Mouse (Mus musculus): ENCODE measurements around the gene Rnf114.

DNA sequence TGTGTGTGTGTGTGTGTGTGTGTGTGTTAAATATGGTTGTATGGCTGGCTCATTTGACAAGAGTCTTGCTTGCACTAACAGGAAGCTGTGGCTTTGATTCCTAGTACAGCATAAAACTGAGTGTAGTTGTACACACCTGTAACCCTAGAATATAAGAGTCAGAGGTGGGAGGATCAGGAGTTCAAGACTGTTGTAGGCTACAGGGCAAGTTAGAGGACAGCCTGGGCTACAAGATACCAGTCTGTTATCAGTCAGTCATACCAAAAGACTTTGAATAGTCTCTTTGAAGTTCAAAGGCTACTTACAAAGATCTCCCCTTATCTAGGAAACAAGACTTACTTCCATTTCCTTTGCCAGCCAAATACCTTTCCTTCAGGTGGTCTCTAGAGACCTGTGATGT, 41.4 kb downstream of the Rnf114 start:
- TF ChIP-seq CTCF (IDR thresholded peaks at IDR 0.05; ENCODE audit: control insufficient read depth, insufficient read depth, low read length) (no peak), POLR2A (IDR thresholded peaks at IDR 0.05; ENCODE audit: borderline replicate concordance, control insufficient read depth, low read depth, low read length) (no peak)
